Mouse (Mus musculus) heart, adult 18-20 months (tissue): ENCODE results near the gene Avpi1. TPM values are rescaled to one million over a fixed set of nuclear protein-coding genes. Genes with fewer than 3 reads are reported as not detected.
"Not testable (repeated sequence)": the region's sequence is repeated elsewhere in the genome, so short reads cannot be mapped to it uniquely, and the experiment has no call there.

Source experiments
- DNase-seq, 2 experiments: peaks; one replicate each; pipeline ENCODE4 v3.0.0; 2021 to 2022; ENCODE audit warnings: mixed read lengths in 1 of 2
- total RNA-seq, 2 experiments: library from RNA; stranded (reverse); gene quantifications; 2 replicates each; pipeline ENCODE4 v1.2.3; 2021

The Avpi1 gene
- total RNA-seq, 2 experiments from 2014 or later, result 10.1 to 12.4 TPM

DNA sequence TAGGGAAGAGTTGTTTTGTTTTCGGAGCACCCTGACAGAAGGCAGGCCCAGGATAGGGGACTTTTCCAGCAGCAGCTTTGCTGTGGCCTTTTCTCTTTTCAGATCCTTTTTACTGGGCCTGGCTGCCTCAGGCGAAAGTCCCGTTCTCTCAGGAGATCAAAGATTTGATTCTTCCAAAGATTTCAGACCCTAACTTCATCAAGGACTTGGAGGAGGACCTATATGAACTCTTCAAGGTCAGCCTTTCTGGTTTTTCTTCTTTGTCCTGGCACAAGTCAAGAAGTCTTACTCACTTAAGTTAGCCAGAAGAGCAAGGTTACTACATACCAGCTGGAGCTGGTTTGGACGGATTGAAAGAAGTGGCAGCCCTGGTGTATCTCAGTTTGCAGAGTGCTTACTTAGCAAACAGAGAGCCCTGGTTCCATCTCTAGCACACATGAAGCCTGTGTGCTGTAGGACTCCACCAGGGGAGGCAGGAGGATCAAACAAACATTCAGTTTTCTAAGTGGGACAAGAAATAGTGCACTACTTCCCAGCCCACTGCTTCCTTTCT, 13.0 kb downstream of the Avpi1 start:
- no peak for DNase-seq

DNA sequence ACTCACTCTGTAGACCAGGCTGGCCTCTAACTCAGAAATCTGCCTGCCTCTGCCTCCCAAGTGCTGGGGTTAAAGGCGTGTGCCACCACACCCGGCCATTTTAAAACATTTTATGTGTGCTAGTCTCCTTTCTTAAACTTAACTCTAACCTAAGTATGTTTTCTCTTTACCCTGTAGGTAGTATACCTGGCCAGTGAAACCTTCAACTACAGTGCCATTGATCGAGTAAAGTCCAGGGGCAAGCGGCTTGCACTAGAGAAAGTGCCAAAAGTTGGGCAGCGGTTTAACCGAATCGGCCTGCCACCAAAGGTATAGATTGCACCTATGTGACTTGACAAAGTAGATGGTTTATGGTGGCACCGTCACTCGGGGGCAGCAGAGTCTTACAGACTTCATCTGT, 24.2 kb downstream of the Avpi1 start:
- no peak for DNase-seq

DNA sequence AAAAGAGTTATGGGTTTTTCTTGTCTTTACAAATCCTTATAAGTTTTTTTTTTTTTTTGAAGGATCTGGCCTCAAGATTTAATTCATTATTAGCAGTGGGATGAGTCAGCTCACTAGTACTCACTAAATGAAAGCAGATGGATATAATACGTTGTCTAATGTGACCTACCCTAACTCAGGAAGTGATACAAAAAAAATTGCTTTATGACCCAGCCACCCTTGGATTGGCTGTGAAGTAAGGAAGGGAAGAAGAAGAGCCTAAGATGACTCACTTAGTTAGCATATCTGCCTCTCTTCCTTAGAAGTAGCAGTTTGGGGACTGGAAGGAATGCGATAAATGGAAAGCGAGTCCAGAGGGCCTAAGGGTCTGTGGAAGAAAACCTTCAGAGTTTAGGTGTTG, 29.5 kb downstream of the Avpi1 start:
- DNase-seq, result no peak

DNA sequence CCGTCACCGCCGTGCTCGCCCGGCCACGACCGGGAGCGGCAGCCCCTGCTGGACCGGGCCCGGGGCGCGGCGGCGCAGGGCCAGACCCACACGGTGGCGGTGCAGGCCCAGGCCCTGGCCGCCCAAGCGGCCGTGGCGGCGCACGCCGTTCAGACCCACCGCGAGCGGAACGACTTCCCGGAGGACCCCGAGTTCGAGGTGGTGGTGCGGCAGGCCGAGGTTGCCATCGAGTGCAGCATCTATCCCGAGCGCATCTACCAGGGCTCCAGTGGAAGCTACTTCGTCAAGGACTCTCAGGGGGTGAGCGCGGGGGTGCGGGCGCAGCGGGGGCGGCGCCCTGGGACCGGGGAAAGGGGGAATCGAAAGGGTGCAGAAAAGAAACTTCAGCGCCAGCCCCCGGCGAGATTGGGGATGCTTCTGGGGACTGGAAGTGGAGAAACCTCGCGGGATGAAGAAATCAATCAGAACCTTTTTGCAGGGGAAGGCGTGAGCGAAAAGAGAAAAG, 38.2 kb downstream of the Avpi1 start:
- no peak for DNase-seq

DNA sequence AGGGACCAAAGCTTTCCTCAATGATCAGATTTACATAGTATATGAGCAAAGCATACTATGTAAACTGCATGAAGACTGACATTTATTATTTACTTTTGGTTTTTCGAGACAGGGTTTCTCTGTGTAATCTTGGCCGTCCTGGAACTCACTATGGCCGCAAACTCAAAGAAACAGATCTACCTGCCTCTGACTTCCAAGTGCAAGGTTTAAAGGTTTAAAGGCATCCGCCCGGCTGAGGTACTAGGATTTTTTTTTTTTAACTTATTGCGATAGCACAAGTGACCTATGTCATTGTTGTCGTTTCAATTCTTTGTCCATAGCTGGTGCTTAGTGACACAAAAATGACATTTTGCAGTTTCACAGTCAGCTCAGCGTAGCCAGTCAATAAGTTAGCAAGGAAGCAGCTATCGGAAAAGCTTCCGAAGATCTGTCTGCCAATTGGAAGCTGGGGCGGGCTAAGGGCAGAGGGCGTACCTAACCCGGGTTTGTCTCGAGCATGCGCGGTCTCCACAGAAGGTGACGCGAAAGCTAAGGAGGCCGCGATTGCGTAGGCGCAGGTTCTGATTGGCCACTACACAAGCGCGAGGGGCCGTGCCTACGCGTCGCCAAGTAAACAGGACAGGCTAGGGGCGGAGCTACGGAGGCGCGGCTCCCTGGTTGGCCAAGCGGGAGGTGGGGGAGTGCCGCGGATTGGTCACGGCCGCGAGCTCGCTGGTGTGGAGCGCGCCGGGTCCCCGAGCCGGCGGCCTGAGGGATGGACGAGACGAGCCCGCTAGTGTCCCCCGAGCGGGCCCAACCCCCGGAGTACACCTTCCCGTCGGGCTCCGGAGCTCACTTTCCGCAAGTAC, 38.9 kb downstream of the Avpi1 start, which contains the start of gene Pi4k2a:
Gene Pi4k2a, plus strand, starts transcription at position 723 of the 848 bp plus-strand sequence.
- DNase-seq, result peak; percentile 98 to 100

DNA sequence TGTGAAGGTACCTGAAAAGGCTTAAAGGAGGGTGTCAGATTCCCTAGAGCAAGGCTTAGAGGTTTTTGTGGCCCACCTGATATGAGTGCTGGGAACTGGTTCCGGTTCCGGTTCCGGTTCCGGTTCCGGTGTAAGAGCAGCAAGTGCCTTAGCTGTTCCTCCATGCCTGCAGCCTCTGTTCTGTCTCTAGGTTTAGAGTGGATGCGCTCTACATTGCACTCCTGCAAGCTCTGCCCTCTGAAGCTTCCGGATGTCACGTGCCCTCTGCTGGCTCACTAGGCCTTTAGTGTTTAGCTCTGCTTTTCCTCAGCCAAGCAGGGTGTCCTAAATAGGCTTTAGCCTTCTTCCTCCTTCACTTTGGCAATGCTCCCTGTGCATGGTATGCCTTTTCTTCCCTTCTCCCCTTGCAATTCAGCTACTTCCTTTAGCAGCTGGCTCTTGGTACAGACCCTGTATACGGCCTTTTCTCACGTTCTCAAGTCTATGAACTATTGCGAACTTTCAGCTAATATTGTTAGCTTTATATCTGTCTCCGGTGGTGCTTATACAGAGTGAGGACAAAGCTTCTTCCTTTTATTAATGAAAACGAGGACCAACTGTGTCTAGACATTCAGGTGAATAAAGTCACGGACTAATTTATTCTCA, 39.6 kb downstream of the Avpi1 start:
- peak; percentile 77 to 82 for DNase-seq

DNA sequence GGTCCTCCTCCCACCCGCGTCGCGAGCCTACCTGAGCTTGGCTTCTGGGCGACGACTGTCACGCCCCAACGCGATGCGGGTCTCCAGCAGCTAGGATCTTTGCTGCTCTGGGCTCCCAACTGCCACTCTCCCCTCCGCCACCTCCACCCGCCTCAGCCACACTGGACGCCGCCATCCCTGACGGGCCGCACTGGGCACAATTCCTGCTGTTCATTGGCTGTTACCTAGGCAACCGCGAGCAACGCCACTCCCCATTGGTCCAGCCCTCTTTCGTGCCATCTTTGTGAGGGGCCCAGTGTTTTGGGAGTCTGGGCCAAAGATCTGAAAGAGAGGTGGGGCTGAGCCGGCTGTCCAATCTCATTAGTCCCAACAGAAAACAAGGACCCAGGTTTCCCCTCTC, 42.7 kb downstream of the Avpi1 start, which contains the start of gene Morn4:
Gene Morn4, minus strand, starts transcription at position 192 of the 400 bp plus-strand sequence.
- DNase-seq, result peak; percentile 61

DNA sequence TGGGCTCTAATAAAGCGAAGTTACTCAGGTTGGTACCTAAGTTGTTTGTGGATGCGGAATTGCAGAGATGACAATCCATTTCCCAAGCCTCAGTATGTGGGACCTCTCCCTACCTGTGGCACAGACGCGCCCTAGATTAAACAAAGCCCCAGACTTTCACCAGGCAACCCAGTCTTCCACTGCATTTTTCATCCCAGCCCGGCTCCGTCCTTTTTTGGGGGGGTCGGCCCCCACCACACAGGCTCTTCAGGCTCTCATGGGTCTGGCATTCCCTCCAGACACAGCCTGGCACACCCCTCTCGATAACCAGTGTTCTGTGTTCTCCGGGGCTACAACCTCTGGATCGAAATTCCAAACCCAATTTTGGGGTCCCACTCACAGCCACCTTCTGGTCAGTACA, 43.2 kb downstream of the Avpi1 start:
- DNase-seq, result no peak

DNA sequence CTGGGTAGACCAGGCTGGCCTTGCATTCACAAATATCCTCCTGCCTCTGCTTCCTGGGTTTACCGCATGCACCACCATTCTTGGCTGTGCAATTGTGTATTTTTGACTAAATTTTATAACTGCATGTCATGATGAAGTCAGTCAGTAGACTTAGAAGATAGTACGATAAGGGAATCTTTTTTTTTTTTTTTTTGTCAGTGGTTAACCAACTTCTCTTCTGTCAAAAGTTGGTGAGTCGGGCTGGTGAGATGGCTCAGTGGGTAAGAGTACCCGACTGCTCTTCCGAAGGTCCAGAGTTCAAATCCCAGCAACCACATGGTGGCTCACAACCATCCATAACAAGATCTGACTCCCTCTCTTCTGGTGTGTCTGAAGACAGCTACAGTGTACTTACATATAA, 47.2 kb downstream of the Avpi1 start:
- not testable (repeated sequence) for DNase-seq

DNA sequence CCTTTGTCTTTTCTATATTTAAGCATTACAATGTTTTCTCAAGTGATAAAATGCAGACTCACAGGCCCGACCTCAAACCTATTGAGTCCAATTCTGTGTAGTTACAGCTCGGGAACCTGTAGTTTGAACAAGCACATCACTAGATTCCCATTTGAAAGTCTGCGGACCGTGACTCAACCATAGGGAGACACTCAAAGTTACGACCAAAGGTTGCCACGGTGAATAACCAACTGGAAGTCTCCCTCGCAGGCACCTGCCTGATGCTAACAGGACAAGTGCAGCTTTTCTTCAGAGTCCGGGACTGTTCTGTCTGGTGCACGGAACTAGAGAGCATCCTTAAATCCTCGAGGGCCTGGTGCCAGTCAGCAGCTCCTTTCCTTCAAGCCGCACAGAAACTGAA, 48.4 kb downstream of the Avpi1 start:
- DNase-seq, result no peak

DNA sequence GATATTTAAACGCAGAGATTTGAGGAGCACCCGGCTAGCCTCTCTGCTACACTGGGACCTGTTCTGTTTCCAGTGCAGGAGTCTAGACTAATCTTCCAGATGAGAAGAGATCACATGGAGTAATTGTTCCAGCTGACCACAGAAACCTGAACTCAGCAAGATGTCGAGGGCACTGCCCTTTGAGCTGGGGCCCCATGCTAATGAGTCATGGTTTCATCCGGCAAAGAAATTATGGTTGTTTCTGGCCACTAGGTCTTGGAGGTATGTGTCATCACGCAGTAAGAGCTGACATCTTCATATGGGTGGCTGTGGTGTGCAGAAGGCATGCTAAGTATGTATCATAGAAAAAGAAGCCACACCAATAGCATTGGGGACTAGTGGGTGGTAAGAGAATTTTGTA, 48.9 kb downstream of the Avpi1 start:
- DNase-seq, result no peak

DNA sequence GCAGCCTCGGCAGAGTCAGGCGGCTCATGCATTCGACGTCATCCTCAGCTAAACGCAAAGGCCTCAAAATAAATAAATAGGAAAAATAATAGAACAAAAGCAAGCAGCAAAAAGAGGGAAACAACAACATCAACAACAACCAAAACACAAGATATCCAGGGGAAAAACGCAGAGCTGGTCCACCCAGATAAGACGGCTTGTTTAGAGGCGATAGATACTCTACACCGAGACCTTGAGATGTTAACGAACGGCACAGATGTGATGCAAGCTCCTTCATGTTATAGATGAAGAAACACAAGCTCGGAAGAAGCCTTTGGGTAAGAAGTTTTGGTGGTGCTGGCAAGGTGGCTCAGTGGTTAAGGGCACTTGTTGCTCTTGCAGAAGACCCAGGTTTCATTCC, 49.9 kb downstream of the Avpi1 start:
- DNase-seq, result no peak

DNA sequence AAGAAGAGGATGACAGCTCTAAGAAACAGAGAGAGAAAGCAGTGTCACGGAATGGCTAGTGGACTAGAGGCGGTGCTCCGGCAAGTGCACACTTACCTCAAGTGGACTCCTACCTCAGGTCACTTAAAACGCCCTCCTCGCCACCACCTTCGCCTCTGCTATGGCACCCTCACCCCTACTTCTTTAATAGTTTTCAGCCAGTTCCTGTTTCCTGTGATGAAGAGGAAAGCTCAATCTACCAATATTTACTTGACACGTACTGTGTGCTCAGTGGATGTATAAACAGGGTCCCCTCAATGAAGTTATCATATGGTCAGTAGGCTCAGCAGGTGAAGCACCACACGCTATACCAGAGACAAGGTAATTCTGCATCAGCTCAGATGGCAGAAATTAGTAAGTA, 50.3 kb downstream of the Avpi1 start:
- no peak for DNase-seq

DNA sequence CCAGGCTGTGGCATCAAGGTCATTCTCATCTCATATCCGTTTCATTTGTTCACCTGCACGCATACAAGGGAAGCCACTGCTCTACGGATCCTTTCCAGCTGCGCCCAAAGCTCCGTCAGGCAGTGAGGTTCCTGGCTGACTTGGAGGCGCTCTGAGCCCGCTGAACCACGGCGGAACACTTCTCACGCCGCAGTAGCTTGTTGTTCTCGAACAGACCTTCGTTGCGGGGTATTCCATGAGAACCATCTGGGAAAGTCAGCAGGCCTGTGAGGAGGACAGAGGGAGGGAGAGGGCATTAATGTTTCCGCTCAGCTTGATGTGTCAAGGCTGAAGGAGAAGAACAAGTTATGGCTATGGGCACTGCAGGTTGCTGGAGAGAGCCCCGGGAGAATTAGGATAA, 52.9 kb downstream of the Avpi1 start:
- DNase-seq, result no peak

DNA sequence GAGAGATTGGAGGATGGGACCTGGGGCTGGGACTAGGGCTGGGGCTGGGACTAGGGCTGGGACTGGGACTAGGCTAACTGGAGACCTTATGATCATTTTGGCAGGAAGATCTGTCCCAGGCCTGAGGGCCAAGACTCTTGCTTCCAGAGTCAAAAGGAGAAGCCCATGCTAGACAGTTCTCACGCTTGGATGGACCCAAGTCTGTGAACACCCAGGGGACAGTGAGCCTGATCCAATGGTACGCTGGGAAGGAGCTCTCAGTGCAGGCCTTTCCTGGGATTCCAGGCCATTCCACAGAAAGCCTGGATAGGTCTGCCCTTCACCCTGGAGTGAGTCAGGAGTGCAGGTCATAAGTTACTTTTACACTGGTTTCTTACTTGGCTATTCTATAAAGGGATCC, 53.8 kb downstream of the Avpi1 start:
- peak in 1 of 2 experiments; percentile 51 for DNase-seq

Other genes with a start within 250 kb of the Avpi1 start
- gene Rrp12, start 232.9 kb downstream of the Avpi1 start, total RNA-seq, result 10 to 100 TPM; 16.0 to 18.0 TPM
- gene Pgam1, start 217.1 kb downstream of the Avpi1 start, total RNA-seq, result 100 to 1,000 TPM; 128 TPM
- 10 to 100 TPM; 11.4 to 13.1 TPM for gene Exosc1, start 195.6 kb downstream of the Avpi1 start, total RNA-seq
- 10 to 100 TPM; 12.9 to 14.0 TPM for gene Zdhhc16, start 195.6 kb downstream of the Avpi1 start, total RNA-seq
- gene Mms19, start 147.9 kb downstream of the Avpi1 start, total RNA-seq, result 10 to 100 TPM; 13.9 to 14.6 TPM
- gene Ubtd1, start 147.3 kb downstream of the Avpi1 start, total RNA-seq, result 10 to 100 TPM; 17.7 to 19.2 TPM
- gene Ankrd2, start 93.1 kb downstream of the Avpi1 start, total RNA-seq, result under 1 TPM in 1 of 2 experiments, not detected in 1; 0.47 TPM
- 1 to 10 TPM; 1.3 to 1.7 TPM for gene Hoga1, start 83.4 kb downstream of the Avpi1 start, total RNA-seq
- gene 4933411K16Rik, start 76.8 kb downstream of the Avpi1 start, total RNA-seq, result not detected
- 1 to 10 TPM; 2.3 to 3.1 TPM for gene Morn4, start 42.7 kb downstream of the Avpi1 start, total RNA-seq
- 10 to 100 TPM; 18.2 to 19.3 TPM for gene Pi4k2a, start 38.6 kb downstream of the Avpi1 start, total RNA-seq
- gene Marveld1, start 18.3 kb upstream of the Avpi1 start, total RNA-seq, result 10 to 100 TPM; 19.1 to 21.1 TPM
- gene Zfyve27, start 34.9 kb upstream of the Avpi1 start, total RNA-seq, result 10 to 100 TPM; 17.3 to 21.3 TPM
- 1 to 10 TPM; 5.6 to 5.8 TPM for gene Sfrp5, start 73.2 kb upstream of the Avpi1 start, total RNA-seq
- under 1 TPM; 0.54 to 0.87 TPM for gene Golga7b, start 118.5 kb upstream of the Avpi1 start, total RNA-seq